14 mouse cellular contexts compared by ENCODE assay signal in genomic region chr5:128606596-128606995, GRCm38 (mm10). TPM values are rescaled to one million over a fixed set of nuclear protein-coding genes. Genes with fewer than 3 reads are reported as not detected.
DNase-seq lines count a peak whose midpoint lies in the region; ATAC-seq lines count a peak whose summit lies in the region.
"Had no signal": no experiment of that assay in that cellular context is flagged by ENCODE, and none has a peak within 500 bp of the region (broad histone marks: within the 10 kb centered on the region; RNA-seq: fewer than 3 reads in every experiment).

No protein-coding gene starts in this region.

- H3K9me3 ChIP-seq in forebrain, embryonic 14.5 days (replicated peaks; ENCODE audit: control insufficient read depth, low read length), result no peaks in the 10 kb centered on the region
- no peaks in the 10 kb centered on the region for H3K9me3 ChIP-seq in forebrain, embryonic 16.5 days (ENCODE audit: control insufficient read depth, low read length)
- no peaks in the 10 kb centered on the region for H3K9me3 ChIP-seq in midbrain, embryonic 12.5 days
- H3K9me3 ChIP-seq: heart, embryonic 15.5 days had no signal

- no peak overlapping the region for H3K9ac ChIP-seq in forebrain, embryonic 14.5 days (ENCODE audit: low read length)
- H3K9ac ChIP-seq in forebrain, embryonic 16.5 days (replicated peaks; ENCODE audit: low read depth, low read length), result no peak overlapping the region
- no peak overlapping the region for H3K9ac ChIP-seq in midbrain, embryonic 12.5 days (replicated peaks)
- H3K9ac ChIP-seq: heart, embryonic 15.5 days had no signal

- H3K27me3 ChIP-seq in forebrain, embryonic 14.5 days (replicated peaks; ENCODE audit: control insufficient read depth, insufficient read depth, low read length), result peaks cover 66% of the 10 kb centered on the region
- H3K27me3 ChIP-seq in forebrain, embryonic 16.5 days (replicated peaks; ENCODE audit: control insufficient read depth, insufficient read depth, low read length), result peaks cover 54% of the 10 kb centered on the region
- peaks cover 48% of the 10 kb centered on the region for H3K27me3 ChIP-seq in midbrain, embryonic 12.5 days

- peaks cover 2% of the 10 kb centered on the region; the same call in 1 of the 2 replicates for H3K4me1 ChIP-seq in forebrain, embryonic 14.5 days (ENCODE audit: control insufficient read depth, insufficient read depth, low read length)
- H3K4me1 ChIP-seq in forebrain, embryonic 16.5 days (replicated peaks; ENCODE audit: control insufficient read depth, insufficient read depth, low read length), result peaks cover 4% of the 10 kb centered on the region
- peaks cover 46% of the 10 kb centered on the region for H3K4me1 ChIP-seq in midbrain, embryonic 12.5 days

- peak; percentile 46 for DNase-seq in forebrain, embryonic 14.5 days (ENCODE audit: low spot score)
- DNase-seq in thymus, postnatal 4 days, result peak; percentile 42
- no peak for DNase-seq in thymus, postnatal 25 days
- no peak for DNase-seq in frontal cortex, postnatal 25 days (ENCODE audit: low spot score in 2 of 2)
- no peak for DNase-seq in cerebellum, postnatal 14 days
- DNase-seq in layer of hippocampus, postnatal 10 days (ENCODE audit: low spot score in 2 of 2), result no peak
- DNase-seq: cerebellum, adult 9-11 months; kidney, adult 9 months; lung, postnatal 14 days; spleen, adult 18-20 months had no signal

- no peaks in the 10 kb centered on the region for H3K36me3 ChIP-seq in forebrain, embryonic 14.5 days (ENCODE audit: control insufficient read depth, insufficient read depth, low read length)
- H3K36me3 ChIP-seq in forebrain, embryonic 16.5 days (ENCODE audit: control insufficient read depth, insufficient read depth), result no peaks in the 10 kb centered on the region
- peaks cover 6% of the 10 kb centered on the region; the same call in 1 of the 2 replicates for H3K36me3 ChIP-seq in midbrain, embryonic 12.5 days
- H3K36me3 ChIP-seq: heart, embryonic 15.5 days had no signal

- no peak overlapping the region for H3K27ac ChIP-seq in forebrain, embryonic 14.5 days (ENCODE audit: low read depth, low read length)
- H3K27ac ChIP-seq in forebrain, embryonic 16.5 days (ENCODE audit: low read length), result no peak overlapping the region
- H3K27ac ChIP-seq in midbrain, embryonic 12.5 days (replicated peaks), result 0 out of 2 replicates have a peak overlapping the region, but pooled peaks have one; percentile 49
- H3K27ac ChIP-seq: heart, embryonic 15.5 days had no signal

- no peak overlapping the region for H3K4me3 ChIP-seq in forebrain, embryonic 14.5 days (ENCODE audit: low read depth, low read length)
- no peak overlapping the region for H3K4me3 ChIP-seq in forebrain, embryonic 16.5 days (replicated peaks; ENCODE audit: low read length)
- H3K4me3 ChIP-seq in midbrain, embryonic 12.5 days, result peak overlapping the region; percentile 21; the same call in 1 of the 2 replicates
- H3K4me3 ChIP-seq: heart, embryonic 15.5 days had no signal

- 4% methylated on average over 14 of the region's 14 CpGs for WGBS in forebrain, embryonic 14.5 days
- 4% methylated on average over 14 of the region's 14 CpGs for WGBS in forebrain, embryonic 16.5 days
- WGBS in midbrain, embryonic 12.5 days, result 3% methylated on average over 14 of the region's 14 CpGs

- H3K4me2 ChIP-seq in forebrain, embryonic 14.5 days (ENCODE audit: low read length), result no peak overlapping the region
- H3K4me2 ChIP-seq in forebrain, embryonic 16.5 days (ENCODE audit: low read length), result no peak overlapping the region
- H3K4me2 ChIP-seq in midbrain, embryonic 12.5 days (replicated peaks), result peak overlapping the region; percentile 79
- H3K4me2 ChIP-seq: heart, embryonic 15.5 days had no signal

- peak; percentile 29; the same call in 1 of the 2 replicates for ATAC-seq in forebrain, embryonic 14.5 days
- ATAC-seq in forebrain, embryonic 16.5 days, result no peak
- ATAC-seq in midbrain, embryonic 12.5 days (ENCODE audit: low FRiP score, low read depth), result peak; percentile 62; the same call in 1 of the 2 replicates

RNA-seq across cellular contexts. Expression of gene Fzd10, which starts 6.0 kb away (rescaled TPM):
- 2.1 and 2.3 TPM in 2 replicates for polyA plus RNA-seq in forebrain, embryonic 14.5 days (2014; fragmentation: Nextera tagmentation; extraction: Ambion mirVana)
- 0.38 and 0.52 TPM in 2 replicates for polyA plus RNA-seq in forebrain, embryonic 16.5 days (2015; fragmentation: Nextera tagmentation; extraction: Ambion mirVana)
- polyA plus RNA-seq in midbrain, embryonic 12.5 days (2016; fragmentation: Nextera tagmentation; extraction: Ambion mirVana), result 31.7 and 33.5 TPM in 2 replicates
- total RNA-seq in layer of hippocampus, postnatal 10 days (2021), result 1 to 10 TPM; 1.4 to 1.8 TPM
- polyA plus RNA-seq: C2C12 had no signal

Comparison
In these comparisons a context has a peak if more than half of its experiments do, and no peak if none do; other contexts are left out.
1. DNase-seq: peak in forebrain, embryonic 14.5 days (single experiment) and thymus, postnatal 4 days (single experiment); none in thymus, postnatal 25 days (single experiment), frontal cortex, postnatal 25 days (0 of 2), cerebellum, postnatal 14 days (0 of 2) and layer of hippocampus, postnatal 10 days (0 of 2).
2. RNA of gene Fzd10, which starts 6.0 kb away (polyA plus RNA-seq): 31.7 to 33.5 TPM in midbrain, embryonic 12.5 days; 2.1 to 2.3 TPM in forebrain, embryonic 14.5 days and 0.38 to 0.52 TPM in forebrain, embryonic 16.5 days; every median in the first group is over 10 times any median in the second.